Mouse (Mus musculus) frontal cortex, adult (tissue): ENCODE measurements around the gene Kifap3.
A peak's percentile ranks its signal among the peaks of the same experiment; 100 is the strongest.

Experiments
- ATAC-seq: cut with Nextera tagmentation; 2 replicates; pipeline ENCODE4 v1.9.2; 2017; ENCODE audit warnings: mild to moderate bottlenecking, moderate library complexity, mixed read lengths; ENCODE audit not compliant: low TSS enrichment

Gene Kifap3

DNA sequence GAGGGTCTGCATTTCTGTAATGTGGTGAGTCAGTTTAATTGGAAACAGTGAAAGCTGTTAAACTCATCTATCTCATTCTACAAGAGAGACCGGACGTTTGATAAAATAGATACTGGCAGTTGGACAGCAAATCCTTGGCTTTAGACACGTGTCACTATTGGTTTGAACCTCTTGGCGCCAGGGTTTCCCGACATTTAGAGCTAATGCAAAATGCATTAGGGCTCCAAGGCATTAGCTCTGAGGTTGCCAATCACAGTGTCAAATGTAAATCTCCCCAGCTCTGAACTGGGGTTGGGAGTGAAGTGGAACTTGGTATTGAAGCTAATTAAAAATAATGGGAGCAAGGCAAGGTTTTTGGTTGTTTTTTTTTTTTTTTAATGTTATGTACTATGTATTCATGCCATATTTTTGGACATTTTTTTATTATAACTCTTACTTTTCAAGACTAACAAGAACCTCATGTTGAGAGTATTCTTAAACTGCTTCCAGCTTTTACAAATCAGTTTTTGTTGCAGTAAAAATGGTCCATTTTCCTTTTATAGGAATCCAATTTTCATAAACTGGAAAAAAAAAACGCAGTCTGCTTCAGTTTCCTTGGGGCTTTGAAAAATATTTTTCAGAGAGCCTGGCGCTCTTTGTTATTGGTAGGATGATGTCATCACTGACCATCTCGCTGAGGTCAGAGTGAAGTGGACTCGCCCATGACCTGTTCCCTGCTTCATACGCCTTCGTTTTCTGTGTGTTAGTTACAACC lies 114.6 kb downstream of the Kifap3 start:
- no peak for ATAC-seq

DNA sequence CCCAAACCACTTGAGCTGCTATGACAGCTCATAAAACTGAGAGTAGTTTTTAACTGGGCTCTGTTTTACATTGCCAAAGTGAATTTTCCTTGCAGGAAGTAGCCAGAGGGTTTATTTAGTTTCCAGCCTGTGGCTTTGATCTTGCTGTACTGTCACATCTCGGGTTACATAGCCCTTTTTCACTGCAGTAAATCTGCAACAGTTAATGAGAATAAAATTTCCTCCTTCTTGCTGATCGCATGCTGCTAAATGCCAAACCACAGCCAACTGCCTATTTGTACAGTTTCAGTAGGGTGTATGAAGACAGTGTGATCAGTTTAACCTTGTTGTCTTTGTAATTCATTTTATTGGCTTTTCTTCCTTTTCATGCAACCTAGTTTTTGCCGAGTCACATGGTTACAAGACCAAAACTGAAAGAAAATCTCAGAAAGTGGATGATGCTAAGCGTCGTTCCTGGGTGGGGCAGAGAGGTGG lies 118.9 kb downstream of the Kifap3 start:
- no peak for ATAC-seq

DNA sequence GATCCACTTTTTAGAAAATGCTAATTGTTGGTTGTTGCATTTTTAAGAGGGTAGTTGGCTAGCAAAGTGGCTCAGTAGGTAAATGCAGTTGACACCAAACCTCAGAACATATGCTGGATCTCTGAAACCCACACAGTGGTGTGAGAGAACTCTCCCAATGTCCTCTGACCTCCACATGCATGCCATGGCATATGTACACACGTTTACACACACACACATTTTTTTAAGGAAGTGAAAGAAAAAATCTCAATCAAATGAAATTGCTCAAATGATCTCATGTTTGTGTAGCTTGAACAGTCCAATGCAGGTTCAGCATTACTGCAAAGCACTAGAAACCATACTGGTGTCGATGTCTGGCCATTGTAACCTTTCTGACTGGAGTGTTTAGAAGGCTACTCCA lies 120.2 kb downstream of the Kifap3 start:
- ATAC-seq: no peak

DNA sequence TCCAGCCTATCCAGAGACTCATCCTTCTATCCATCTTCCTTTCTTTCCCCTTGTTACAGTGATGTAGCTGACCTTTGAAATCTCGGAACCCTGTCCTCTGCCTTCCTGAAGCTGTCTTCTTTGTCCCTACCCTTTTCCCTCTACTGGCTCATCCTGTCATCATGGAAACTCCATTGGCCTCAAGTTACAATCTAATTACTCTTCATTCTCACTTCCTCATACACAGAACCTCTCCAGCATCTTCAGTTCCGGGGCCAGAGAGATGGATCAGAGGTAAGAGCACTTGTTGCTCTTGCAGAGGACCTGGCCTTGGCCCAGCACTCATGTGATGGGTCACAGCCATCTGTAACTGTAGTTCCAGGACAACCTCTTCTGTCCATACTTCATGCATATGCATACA lies 120.8 kb downstream of the Kifap3 start:
- no peak for ATAC-seq

DNA sequence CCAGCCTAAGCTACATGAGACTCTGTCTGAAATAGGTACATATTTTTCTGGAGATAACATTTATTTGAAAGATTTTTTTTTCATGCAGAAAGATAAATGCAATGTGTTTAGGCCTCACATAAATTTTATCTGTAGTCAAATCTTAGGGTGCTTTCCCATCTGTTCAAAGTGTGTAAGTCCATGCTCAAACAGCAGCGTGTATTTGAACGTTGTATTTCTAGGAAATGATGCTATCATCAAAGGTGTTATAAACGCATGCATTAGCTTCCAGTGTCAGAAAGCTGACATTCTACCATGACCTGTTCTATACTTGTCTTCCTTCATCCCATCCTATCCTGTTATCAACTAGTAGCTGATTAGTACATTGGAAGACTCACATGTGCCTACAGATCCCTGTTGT lies 124.0 kb downstream of the Kifap3 start:
- ATAC-seq: no peak

DNA sequence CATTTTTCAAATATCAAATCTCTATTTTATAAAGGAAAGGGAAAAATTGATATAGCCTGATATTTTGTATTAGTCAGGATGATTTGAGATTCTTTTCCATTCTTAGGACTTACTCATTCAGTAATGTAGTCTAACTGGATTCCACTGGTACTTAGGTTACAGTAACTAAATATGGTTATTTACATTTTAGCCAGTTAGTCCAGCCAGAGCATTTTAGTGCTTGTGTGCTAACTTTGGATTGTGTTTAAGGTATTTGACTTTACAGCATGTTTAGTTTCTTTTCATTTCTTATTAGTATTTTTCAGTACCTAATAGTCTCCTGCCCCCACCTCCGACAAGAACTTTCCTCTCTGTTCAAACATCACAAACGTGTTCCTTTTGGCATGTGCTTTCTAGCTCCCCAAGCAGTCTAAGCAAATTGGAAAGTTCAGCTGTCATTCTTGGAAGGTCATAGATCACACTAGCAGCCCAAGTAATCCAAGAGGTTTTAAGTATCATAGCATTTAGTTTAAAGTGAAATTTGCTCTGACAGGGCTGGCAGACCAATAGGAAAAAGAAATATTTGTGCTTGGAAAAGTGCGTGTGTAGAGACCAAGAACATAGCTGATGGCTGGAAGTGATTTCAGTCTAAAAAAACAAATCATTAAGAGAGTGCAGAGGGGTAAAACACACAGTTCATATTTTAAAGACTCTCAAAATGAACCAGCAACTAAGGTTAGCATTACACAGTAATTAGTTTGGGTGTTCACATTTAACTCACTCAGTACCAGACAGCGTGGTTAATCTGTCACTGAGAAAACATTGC lies 127.8 kb downstream of the Kifap3 start:
- ATAC-seq: no peak

DNA sequence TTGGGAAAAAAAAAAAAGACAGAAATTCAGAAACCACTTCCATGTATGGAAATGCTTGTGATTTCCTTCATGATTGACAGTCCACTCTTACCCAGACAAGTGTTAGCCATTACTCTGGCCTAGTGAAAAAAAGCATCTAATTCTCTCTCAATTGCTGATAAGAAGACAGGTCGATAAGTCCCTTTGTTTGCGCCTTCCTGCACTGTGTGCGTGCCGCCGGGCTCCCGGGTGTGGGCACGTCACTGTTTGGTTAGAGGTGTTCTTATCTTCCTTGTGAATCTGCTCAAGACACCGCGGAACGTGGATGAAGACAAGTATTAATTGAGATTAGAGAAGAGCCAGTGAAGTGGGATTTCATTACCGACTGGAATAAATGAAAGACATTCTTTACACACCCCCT lies 129.0 kb downstream of the Kifap3 start:
- ATAC-seq: no peak

DNA sequence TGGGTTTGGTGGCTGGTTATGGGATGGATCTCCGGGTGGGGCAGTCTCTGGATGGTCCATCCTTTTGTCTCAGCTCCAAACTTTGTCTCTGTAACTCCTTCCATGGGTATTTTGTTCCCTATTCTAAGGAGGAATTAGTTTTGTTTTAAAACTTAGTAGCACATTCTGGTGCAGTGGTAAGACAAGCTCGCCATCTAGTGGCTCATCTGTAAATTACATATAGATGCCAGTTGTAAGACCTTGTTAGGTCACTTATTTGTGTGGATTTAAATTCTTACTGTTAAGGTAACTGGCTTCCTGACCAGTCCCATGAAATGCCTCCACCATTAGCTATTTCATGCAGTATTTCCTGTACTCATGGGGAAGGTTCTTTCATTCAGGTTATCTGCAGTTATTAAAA lies 131.0 kb downstream of the Kifap3 start:
- peak; percentile 92 for ATAC-seq

DNA sequence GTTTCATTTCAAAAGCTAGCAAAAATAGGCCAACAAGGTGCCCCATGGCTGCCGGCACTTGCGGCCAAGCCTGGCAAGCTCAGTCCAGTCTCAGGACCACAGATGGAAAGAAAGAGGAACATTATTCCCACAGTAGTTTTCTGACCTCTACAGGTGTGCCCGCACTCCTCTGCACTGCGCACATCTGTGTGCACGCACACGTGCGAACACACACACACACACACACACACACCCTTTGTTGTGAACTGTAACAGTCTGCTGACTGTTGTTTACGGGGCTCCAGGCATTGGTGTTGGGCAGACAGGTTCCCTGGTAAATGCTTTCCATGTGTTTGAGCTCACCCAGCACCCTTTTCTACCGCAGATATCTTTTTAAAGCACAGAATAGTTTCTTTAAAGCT lies 131.4 kb downstream of the Kifap3 start:
- ATAC-seq: no peak

DNA sequence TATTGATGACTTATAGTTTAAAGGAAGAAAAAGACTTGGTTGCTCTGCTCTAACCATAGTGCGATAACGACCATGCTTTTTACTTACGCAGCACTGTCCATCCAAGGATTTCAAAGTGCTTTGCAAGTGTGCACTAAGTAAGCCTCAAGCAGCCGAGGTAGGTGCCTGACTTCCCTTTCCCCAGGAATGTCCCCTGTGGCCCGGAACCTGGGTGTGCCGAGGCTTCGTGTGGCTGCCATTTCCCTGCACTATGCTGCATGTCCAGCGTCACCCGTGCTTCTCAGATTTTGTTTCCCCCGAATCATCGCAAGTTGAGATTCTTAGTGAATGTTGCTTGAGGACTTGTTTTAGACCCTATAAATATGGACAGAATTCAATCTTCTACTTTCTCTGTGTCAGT lies 132.6 kb downstream of the Kifap3 start:
- no peak for ATAC-seq

DNA sequence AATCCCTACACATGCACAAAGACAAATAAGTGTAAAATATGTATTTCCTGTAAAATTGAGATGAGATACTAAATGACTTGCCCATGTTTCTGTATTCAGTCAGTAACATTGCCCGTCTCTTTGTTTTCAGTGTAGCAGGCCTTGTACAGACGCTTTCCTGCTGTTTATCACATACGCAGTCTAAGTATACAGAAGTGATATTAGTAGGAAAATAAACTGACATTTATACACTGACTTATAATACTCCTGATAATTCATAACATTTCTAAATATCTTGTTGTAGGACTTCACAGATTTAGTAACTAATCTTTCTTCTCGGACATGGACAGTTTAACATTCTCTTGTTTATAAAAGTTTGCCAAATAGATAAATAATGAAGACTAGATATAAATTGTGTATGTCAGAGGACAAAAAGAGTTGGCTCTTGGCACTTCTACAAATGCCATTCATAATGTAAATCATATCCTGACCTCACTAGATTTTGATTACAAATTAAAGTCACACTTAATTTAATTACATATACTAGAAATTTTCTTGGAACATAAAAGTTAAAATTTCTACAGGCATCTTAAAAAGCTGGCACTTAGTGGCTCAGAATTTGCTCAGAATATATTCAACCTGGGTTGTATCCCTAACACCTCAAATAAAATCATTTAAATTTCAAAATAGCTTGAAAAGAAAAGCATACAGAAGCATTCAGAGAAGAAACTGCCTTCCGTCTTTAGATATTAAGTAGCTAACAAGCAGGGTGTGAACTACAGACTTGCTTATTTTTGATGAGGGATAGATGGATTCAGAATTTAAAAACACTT lies 138.2 kb downstream of the Kifap3 start:
- ATAC-seq: no peak

DNA sequence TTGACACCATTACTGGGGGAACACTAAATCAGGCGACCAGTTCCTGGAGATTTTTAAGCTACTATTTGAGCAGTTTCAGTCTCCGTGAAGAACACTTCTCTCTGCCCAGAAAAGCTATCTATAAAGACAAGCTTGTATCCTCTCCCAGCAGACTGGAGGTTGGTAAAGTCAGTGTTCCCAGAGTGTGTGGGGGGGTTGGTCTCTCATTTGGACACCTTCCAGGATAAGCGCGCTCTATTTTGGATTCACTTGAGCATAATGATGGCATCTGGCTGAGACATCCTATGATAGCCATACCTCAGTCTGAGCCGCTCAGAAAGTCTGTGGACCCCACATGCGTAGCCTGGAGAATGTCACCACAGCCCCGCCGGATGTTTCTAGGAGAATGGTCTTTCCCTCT lies 144.7 kb downstream of the Kifap3 start:
- peak; percentile 72 for ATAC-seq

DNA sequence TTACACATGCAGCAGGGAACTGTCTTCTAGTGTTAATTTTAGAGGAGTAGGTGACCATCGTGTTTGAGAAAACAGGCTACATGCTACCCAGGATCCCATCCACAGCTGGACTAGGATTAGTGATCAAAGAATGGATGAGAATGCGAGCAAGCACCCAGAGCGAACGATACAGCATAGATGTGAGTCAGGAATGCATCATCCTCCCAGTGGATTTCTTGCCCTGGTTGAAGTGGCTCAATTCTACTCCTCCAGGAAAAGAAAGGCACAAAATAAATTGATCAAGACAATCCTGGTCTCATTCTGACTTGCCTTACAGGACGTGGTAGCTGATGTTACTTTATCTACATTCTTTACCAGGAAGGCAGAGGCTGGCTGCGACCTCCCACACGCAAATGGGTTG lies 149.5 kb downstream of the Kifap3 start, which contains the start of gene Scyl3:
Scyl3 (plus strand) TSS at position 255 of the 400 bp plus-strand sequence.
- ATAC-seq: peak; percentile 24; the same call in 1 of the 2 replicates

DNA sequence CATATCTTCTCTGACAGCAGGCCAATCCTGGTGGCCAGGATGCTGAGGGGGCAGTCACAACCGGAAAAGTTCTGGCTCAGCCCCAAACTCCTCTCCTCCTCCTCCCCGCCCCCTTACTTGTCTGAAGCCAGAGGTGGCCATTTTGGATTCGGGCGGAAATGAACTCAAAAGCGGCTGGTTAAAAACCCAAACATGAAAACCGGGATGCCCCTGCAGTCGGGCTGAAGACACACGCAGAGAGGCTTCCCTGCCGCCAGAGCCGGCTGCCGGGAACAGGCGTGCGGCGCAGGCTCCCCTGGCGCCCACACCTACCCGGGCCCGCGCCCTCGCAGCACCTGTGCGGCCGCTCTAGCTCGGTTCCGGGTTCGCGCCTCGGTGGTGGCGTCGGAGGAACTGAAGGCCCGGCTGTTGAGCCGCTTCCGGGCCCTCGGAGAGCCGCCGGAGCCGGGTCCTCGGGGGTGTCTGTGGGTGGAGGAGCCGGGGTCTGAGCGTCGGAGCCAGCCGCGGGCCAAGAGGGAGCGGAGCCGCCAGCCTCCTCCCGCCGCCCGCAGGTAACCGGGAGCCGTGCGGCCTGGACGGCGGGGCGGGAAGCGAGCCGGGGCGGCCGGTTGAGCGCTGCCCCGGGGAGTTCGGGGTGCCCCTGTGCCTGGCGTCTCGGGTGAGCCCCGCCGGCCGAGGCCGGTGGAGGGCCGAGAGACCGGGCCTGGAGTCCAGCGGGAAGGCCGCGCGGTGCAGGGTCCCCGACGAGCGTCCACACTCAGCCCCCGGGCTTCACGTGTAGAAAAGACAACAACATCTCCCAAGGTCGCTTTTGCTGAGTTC lies 150.5 kb downstream of the Kifap3 start:
- ATAC-seq: peak; percentile 92

DNA sequence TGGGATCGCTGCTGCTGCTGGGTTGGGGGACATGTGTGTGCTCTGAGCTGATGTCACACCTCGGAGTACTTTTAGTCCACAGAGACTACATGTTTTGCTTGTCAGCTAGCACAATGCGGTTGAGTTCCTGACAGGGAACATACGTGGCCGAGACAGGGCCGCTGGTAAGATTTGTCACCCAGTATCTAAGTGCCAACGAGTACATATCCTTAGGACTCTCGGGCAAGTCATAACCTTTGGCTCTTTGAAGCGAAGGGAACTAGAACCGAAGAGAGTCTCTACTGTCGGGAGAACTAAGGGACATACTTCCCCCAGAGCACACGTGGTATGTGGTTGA lies 151.0 kb downstream of the Kifap3 start:
- peak; percentile 17 for ATAC-seq

DNA sequence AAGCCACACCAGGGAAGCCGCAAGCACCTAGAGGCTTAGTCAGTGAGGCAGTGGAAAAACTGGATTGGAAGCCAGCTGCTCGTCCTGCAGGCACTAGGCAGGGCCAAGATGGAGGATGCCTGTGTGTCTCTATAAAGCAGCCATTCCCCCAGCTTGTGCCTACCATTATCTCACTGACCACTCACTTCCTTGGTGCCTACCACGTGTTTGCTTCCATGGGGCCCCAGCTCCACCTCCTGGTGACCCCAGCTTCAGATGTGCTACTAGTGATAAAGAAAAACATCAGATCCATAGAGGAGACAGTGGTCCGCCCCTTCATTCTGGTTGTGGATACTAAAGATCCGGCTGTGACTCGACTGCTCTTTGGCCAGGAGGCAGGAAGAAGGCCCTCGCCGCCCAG lies 152.4 kb downstream of the Kifap3 start:
- no peak for ATAC-seq

DNA sequence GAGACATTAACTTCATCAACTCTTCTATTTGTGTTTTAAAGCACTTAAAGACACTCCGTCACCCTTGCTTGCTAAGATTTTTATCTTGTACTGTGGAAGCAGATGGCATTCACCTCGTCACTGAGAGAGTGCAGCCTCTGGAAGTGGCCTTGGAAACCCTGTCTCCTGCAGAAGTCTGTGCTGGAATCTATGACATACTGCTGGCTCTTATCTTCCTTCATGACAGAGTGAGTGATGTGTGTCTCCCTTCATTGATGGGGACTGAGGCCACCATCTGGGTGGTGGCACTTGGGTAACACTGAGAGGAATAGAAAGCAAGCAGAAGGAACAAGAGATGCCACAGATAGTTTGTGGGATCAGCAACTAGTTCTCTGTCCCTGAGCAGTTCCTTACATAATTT lies 155.2 kb downstream of the Kifap3 start:
- ATAC-seq: no peak

DNA sequence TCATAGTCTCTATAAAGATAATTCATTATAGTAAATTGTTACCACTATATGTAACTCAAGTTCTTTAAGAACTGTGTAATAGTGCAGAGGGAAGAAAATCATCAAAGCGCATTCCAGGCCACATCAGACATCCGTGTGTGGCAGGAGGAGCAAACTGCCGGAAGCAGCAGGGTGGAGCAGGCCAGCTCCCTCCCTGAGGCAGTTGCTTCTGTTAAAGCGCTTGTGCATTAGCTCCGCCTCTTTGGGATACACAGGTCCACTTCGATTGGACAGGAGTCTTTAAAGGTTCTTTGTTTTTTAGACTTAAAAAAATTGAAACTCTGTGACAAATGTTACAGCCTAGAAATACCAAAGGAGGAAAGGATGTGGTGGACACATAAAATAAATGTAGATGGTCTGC lies 162.7 kb downstream of the Kifap3 start:
- no peak for ATAC-seq

DNA sequence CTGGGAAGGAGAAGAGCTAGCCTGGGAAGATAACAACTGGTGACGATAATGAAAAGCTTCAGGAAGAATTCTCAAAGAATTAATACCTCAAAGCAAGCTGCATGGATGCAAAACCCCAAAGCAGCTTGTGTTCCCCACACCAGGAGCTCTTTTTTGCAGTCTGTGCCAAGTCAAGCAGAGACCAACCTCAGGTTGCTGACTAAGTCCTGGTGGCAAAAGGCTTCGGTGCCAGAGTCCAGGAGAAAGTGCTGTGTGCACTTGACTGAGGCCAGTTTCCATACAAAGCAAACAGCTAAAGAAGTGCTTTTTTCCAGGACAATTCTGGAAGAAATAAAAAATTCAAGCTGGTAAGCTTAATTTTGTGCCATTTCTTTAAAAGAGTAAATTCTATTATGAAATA lies 174.0 kb downstream of the Kifap3 start:
- ATAC-seq: no peak

DNA sequence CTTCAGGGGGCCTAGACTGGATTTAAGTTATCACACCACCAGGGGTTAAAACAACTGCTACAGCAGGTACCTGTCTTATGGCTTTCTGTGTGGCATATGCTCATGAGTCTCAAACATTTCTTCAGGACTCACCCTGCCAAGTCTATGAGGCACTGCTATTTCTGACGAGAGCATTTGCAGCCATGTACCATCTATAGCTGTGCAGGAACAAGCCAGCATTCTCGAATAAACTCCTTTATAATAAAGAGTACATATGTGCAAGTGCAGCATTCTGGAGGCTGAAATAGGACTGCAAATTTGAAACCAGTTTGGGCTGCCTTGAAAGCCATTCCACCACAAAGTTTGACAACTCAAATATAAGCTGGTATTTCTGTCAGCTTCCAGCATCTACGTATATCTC lies 178.7 kb downstream of the Kifap3 start:
- peak; percentile 93 for ATAC-seq

DNA sequence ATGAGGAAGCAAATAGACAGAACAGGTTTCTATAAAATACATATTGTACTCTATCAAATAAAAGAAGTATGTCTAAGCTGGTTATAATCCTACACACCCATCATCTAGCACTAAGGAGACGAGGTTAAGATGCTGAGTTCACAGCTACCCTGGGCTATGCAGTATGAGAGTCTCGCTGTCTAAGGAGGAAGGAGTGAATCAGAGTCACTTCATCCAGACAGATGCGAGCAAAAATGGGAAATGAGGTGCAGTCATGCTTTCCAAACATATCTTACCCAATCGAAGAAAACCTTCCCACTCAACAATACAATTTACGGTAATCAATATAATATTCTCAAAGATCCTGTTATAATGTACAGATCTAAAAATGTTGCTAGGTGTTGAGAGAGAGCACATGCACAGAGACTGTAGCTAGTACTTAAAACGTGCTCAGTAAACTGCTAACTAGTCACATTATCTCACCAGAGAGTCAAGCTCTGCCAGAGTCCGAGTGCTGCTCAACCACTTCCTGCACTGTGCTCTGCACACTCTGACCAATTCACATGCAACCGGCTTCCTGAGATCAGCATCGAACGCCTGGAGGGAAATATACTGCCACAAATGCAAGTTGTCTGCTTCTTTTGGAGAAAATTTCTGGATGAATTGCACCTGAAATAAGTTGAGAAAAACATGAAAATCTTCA lies 184.8 kb downstream of the Kifap3 start:
- ATAC-seq: no peak
